Mouse (Mus musculus): Measurements from ENCODE around the gene Barx1.

- no peak for TF ChIP-seq GATA1 (IDR thresholded peaks at IDR 0.05; ENCODE audit: low read length)
- TF ChIP-seq TAL1 (IDR thresholded peaks at IDR 0.05; ENCODE audit: low read length): no peak
Observed at GRCm38 (mm10) chr13:48651132-48652065, 11.4 kb upstream of the Barx1 start.
